Mouse (Mus musculus): ENCODE measurements around the gene Zbtb9. TPM values are rescaled to one million over a fixed set of nuclear protein-coding genes. Genes with fewer than 3 reads are reported as not detected.

Gene Zbtb9
- total and polyA plus RNA-seq, 2 experiments from 2014 or later, result 6.6 to 16.1 TPM

DNA sequence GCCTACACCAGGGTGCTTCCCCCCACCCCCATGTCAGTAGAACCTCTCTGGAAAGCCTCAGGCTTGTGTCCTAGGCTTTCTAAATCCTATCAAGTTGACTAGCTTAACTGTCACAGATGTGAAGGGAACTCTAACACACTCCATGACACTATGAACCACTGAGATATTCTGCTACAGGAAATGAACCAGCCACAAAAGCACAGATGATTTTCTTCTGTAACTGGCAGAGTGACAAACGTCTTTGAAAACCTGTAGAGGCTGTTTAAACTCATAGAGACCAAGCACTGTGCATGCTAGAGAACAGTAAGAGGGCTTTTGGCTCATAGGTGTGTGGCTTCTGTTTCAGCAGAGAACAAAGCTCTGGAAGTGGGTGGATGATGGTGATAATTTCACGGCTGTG lies 8.1 kb downstream of the Zbtb9 start:
- WGBS, result 76% methylated on average over 2 of the region's 2 CpGs
- Histone ChIP-seq H3K4me2 (ENCODE audit: low read depth, low read length, poor library complexity, severe bottlenecking) (no peak overlapping the region), H3K4me3 (ENCODE audit: low read depth, low read length) (no peak overlapping the region), H3K27me3 (ENCODE audit: insufficient read depth, low read length) (no peaks in the 10 kb centered on the region), H3K9me3 (ENCODE audit: low read length) (no peaks in the 10 kb centered on the region), H3K27ac (ENCODE audit: low read depth, low read length) (no peak overlapping the region), H3K36me3 (ENCODE audit: insufficient read depth, low read length) (peaks cover 5% of the 10 kb centered on the region; the same call in 1 of the 2 replicates), H3K4me1 (ENCODE audit: insufficient read depth, low read length) (no peaks in the 10 kb centered on the region; the same call in 1 of the 2 replicates), H3K9ac (replicated peaks; ENCODE audit: low read length, poor library complexity, severe bottlenecking) (no peak overlapping the region)
- ATAC-seq (ENCODE audit: low FRiP score), result no peak
- no peak for DNase-seq (ENCODE audit: low spot score)
- no peak for TF ChIP-seq CTCF (IDR thresholded peaks at IDR 0.05)

DNA sequence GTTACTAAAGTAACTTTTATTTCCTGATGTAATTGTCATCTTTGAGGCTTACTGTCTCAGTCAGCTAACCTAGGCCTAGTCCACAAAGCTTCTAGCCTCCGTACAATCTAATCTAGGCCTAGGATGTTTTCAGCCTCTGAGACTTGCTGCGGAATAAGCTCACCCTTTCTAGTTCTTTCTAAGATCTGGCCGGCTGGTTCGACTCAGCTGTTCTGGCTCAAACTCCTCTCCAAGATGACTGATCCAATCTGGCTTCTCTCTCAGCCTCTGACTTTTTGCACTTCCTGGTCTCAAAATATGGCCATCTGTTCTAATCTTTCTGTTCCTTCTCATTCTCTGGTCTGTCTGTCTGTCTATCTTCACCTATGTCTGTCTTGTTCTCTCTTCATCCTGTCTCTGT lies 10.4 kb downstream of the Zbtb9 start:
- Histone ChIP-seq H3K27ac (ENCODE audit: low read depth, low read length) (no peak overlapping the region), H3K9ac (replicated peaks; ENCODE audit: low read length, poor library complexity, severe bottlenecking) (no peak overlapping the region), H3K9me3 (ENCODE audit: low read length) (no peaks in the 10 kb centered on the region), H3K4me2 (ENCODE audit: low read depth, low read length, poor library complexity, severe bottlenecking) (no peak overlapping the region), H3K4me3 (ENCODE audit: low read depth, low read length) (no peak overlapping the region), H3K27me3 (ENCODE audit: insufficient read depth, low read length) (no peaks in the 10 kb centered on the region), H3K36me3 (ENCODE audit: insufficient read depth, low read length) (peaks cover 5% of the 10 kb centered on the region; the same call in 1 of the 2 replicates), H3K4me1 (ENCODE audit: insufficient read depth, low read length) (no peaks in the 10 kb centered on the region)
- WGBS, result 96% methylated on average over 4 of the region's 4 CpGs
- DNase-seq (ENCODE audit: low spot score) (no peak), ATAC-seq (ENCODE audit: low FRiP score) (no peak)
- no peak for TF ChIP-seq CTCF (IDR thresholded peaks at IDR 0.05)

DNA sequence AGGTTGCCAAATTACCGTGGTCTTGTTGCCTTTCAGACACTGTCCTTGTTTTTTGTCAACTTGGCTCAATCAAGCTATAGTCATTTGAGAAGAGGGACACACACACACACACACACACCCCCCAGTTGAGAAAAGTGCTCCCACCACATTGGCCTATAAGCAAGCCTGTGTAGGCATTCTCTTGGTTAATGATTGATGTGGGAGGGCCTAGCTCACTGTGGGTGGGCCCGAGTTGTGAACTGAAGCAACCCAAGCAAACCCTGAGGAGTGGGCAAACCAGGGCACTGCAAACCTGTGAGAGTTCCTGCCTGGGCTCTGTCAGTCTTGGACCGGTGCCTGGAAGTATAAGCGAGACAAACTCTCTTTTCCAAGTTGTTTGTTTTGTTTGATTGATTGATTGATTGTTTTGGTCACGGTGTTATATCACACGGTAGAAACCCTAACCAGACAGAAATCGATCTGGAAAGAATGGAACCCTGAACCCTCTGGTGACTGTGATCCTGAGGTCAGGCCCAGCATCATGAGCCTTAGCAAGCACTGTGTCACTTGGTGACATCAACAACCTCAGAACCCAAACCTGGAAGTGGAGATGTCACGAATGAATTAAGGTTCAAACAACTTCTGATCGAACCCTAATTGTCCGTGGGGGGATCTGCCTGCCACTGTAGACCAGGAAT lies 12.7 kb downstream of the Zbtb9 start:
- WGBS, result 92% methylated on average over 10 of the region's 10 CpGs

DNA sequence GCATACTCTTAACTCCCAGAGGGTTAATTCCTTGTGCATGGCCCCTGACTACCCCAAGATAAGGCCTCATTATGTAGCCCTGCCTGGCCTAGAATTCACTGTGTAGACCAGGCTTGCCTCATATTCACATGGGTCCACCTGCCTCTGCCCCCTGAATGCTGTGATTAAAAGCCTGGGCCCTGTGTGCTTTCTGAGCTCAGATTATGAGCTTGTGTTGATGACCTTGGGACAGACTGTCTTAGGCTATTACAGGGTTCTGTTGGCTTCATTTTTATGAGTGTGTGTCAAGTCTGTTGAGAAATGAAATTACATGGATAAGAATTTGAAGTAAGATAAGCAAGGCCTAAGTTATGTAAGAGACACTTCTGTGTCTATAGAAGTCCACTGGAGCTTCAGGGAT lies 17.6 kb downstream of the Zbtb9 start:
- H3K9me3 ChIP-seq (ENCODE audit: low read length), result no peaks in the 10 kb centered on the region
- H3K4me1 ChIP-seq (ENCODE audit: insufficient read depth, low read length), result no peaks in the 10 kb centered on the region
- TF ChIP-seq CTCF (IDR thresholded peaks at IDR 0.05), result no peak
- ATAC-seq (ENCODE audit: low FRiP score) (no peak), DNase-seq (ENCODE audit: low spot score) (no peak)
- no peaks in the 10 kb centered on the region for H3K27me3 ChIP-seq (ENCODE audit: insufficient read depth, low read length)
- no peak overlapping the region for H3K27ac ChIP-seq (ENCODE audit: low read depth, low read length)
- no peak overlapping the region for H3K4me2 ChIP-seq (ENCODE audit: low read depth, low read length, poor library complexity, severe bottlenecking)
- no peak overlapping the region for H3K9ac ChIP-seq (replicated peaks; ENCODE audit: low read length, poor library complexity, severe bottlenecking)
- no peaks in the 10 kb centered on the region for H3K36me3 ChIP-seq (ENCODE audit: insufficient read depth, low read length)
- no peak overlapping the region for H3K4me3 ChIP-seq (ENCODE audit: low read depth, low read length)

More for the DNA sequence above, 12.7 kb downstream of the Zbtb9 start:
- H3K27me3 ChIP-seq (ENCODE audit: insufficient read depth, low read length), result no peaks in the 10 kb centered on the region
- H3K4me1 ChIP-seq (ENCODE audit: insufficient read depth, low read length), result no peaks in the 10 kb centered on the region
- ATAC-seq (ENCODE audit: low FRiP score) (no peak), DNase-seq (ENCODE audit: low spot score) (no peak)
- no peaks in the 10 kb centered on the region for H3K9me3 ChIP-seq (ENCODE audit: low read length)
- H3K4me3 ChIP-seq (ENCODE audit: low read depth, low read length), result no peak overlapping the region
- no peak for TF ChIP-seq CTCF (IDR thresholded peaks at IDR 0.05)
- 0 out of 2 replicates have a peak, but pooled peaks cover 2% of the 10 kb centered on the region for H3K36me3 ChIP-seq (ENCODE audit: insufficient read depth, low read length)
- H3K27ac ChIP-seq (ENCODE audit: low read depth, low read length), result no peak overlapping the region
- no peak overlapping the region for H3K9ac ChIP-seq (replicated peaks; ENCODE audit: low read length, poor library complexity, severe bottlenecking)
- H3K4me2 ChIP-seq (ENCODE audit: low read depth, low read length, poor library complexity, severe bottlenecking), result no peak overlapping the region

DNA sequence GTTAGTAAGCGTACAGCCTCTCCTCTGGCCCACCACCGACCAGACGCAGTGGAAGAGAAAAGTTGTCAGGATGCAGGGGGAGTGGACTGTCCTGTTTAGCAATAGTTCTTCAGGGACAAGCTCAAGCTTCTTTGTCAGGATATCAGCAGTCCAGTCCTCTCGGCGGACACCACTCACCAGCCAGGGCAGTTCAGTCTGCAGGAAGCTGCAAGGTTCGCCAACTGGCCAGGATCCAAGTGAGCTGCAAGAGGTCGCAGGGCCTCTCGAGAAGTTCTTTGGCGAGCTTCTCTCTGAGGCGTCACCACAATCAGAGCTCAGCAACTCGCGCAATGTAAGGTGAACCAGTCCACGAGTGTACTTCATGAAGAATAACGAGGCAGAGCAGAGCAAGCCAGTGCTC lies 21.4 kb downstream of the Zbtb9 start:
- Histone ChIP-seq H3K4me3 (ENCODE audit: low read depth, low read length) (no peak overlapping the region), H3K36me3 (ENCODE audit: insufficient read depth, low read length) (no peaks in the 10 kb centered on the region), H3K4me1 (ENCODE audit: insufficient read depth, low read length) (no peaks in the 10 kb centered on the region), H3K9me3 (ENCODE audit: low read length) (no peaks in the 10 kb centered on the region), H3K9ac (replicated peaks; ENCODE audit: low read length, poor library complexity, severe bottlenecking) (no peak overlapping the region), H3K4me2 (ENCODE audit: low read depth, low read length, poor library complexity, severe bottlenecking) (no peak overlapping the region), H3K27ac (ENCODE audit: low read depth, low read length) (no peak overlapping the region), H3K27me3 (ENCODE audit: insufficient read depth, low read length) (no peaks in the 10 kb centered on the region)
- TF ChIP-seq CTCF (IDR thresholded peaks at IDR 0.05), result no peak
- WGBS, result 81% methylated on average over 14 of the region's 14 CpGs
- DNase-seq (ENCODE audit: low spot score) (peak; percentile 35), ATAC-seq (ENCODE audit: low FRiP score) (no peak)

DNA sequence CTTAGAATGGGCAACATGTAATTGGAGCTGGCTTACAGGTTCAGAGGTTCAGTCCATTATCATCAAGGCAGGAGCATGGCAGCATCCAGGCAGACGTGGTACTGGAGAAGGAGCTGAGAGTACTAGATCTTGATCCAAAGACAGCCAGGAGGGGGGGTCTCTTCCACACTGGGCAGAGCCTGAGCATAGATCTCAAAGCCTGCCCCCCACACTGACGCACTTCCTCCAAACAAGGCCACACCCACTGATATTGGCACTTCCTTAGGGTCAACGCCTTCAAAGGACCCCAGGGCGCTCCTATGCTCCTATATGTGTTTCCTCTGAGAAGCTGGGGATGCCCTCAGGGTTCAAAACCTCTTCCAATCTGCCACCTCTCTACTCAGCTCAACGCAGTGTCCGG lies 22.0 kb downstream of the Zbtb9 start:
- Histone ChIP-seq H3K4me1 (ENCODE audit: insufficient read depth, low read length) (no peaks in the 10 kb centered on the region), H3K36me3 (ENCODE audit: insufficient read depth, low read length) (no peaks in the 10 kb centered on the region), H3K9ac (replicated peaks; ENCODE audit: low read length, poor library complexity, severe bottlenecking) (no peak overlapping the region), H3K27me3 (ENCODE audit: insufficient read depth, low read length) (no peaks in the 10 kb centered on the region), H3K4me2 (ENCODE audit: low read depth, low read length, poor library complexity, severe bottlenecking) (no peak overlapping the region), H3K27ac (ENCODE audit: low read depth, low read length) (no peak overlapping the region), H3K4me3 (ENCODE audit: low read depth, low read length) (no peak overlapping the region), H3K9me3 (ENCODE audit: low read length) (no peaks in the 10 kb centered on the region)
- no peak for TF ChIP-seq CTCF (IDR thresholded peaks at IDR 0.05)
- ATAC-seq (ENCODE audit: low FRiP score) (no peak), DNase-seq (ENCODE audit: low spot score) (no peak)
- WGBS, result 78% methylated on average over 6 of the region's 6 CpGs

All from midbrain, postnatal 0 days (tissue).